Comparison of ENCODE assay signal across 23 mouse cellular contexts in the genomic region with DNA sequence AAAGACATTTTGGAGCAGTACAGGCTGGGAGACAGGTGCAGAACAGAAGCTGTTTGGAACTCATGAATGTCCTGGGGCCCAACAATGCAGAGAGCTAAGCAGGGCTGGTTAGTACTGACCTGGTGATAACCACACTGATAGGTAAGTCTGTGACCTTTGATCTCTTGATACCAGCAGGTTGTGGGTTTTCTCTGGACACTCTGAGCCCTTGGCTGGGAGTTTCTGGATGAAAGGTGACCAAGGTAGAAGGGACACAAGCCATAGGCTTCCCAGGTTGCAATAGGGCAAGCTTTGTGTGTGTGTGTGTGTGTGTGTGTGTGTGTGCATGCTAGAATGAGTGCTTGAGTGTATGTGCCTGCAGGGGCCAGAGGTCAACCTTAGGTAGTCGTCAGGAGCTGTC. TPM values are rescaled to one million over a fixed set of nuclear protein-coding genes. Genes with fewer than 3 reads are reported as not detected.
A peak's percentile ranks its signal among the peaks of the same experiment; 100 is the strongest.
DNase-seq lines count a peak whose midpoint lies in the region; ATAC-seq and TF ChIP-seq lines count a peak whose summit lies in the region.
"Had no signal": no experiment of that assay in that cellular context is flagged by ENCODE, and none has a peak within 500 bp of the region (broad histone marks: within the 10 kb centered on the region; RNA-seq: fewer than 3 reads in every experiment).

No protein-coding gene starts in this region.

- H3K36me3 ChIP-seq in liver, embryonic 14.5 days (replicated peaks; ENCODE audit: control insufficient read depth, insufficient read depth, low read depth), result no peaks in the 10 kb centered on the region
- peaks cover 33% of the 10 kb centered on the region for H3K36me3 ChIP-seq in liver, embryonic 12.5 days
- peaks cover 30% of the 10 kb centered on the region for H3K36me3 ChIP-seq in intestine, postnatal 0 days (ENCODE audit: control insufficient read depth, insufficient read depth)

- no peak for TF ChIP-seq CTCF in liver, embryonic 14.5 days (IDR thresholded peaks at IDR 0.05; ENCODE audit: low read depth)
- no peak for TF ChIP-seq CTCF in intestine, postnatal 0 days (IDR thresholded peaks at IDR 0.05; ENCODE audit: low read depth)

- ATAC-seq in liver, embryonic 14.5 days (ENCODE audit: insufficient read depth), result 0 out of 2 replicates have a peak, but pooled peaks have one; percentile 26
- no peak for ATAC-seq in liver, embryonic 12.5 days
- ATAC-seq in intestine, postnatal 0 days, result 0 out of 2 replicates have a peak, but pooled peaks have one; percentile 26
- ATAC-seq: CD4-positive, CD25-positive, alpha-beta regulatory T cell, adult 4 months; forebrain, embryonic 13.5 days; forebrain, embryonic 16.5 days had no signal

- no peaks in the 10 kb centered on the region for H3K9me3 ChIP-seq in liver, embryonic 14.5 days (ENCODE audit: control insufficient read depth, low read length)
- H3K9me3 ChIP-seq in liver, embryonic 12.5 days (replicated peaks), result no peaks in the 10 kb centered on the region
- H3K9me3 ChIP-seq in intestine, postnatal 0 days (ENCODE audit: control insufficient read depth), result no peaks in the 10 kb centered on the region
- H3K9me3 ChIP-seq: forebrain, embryonic 10.5 days; forebrain, embryonic 13.5 days; hindbrain, embryonic 12.5 days; hindbrain, embryonic 15.5 days had no signal

- TF ChIP-seq EP300 in liver, embryonic 14.5 days (IDR thresholded peaks at IDR 0.05; ENCODE audit: low read depth), result no peak

- H3K27ac ChIP-seq in liver, embryonic 14.5 days, result no peak overlapping the region
- H3K27ac ChIP-seq in liver, embryonic 12.5 days, result no peak overlapping the region
- H3K27ac ChIP-seq in intestine, postnatal 0 days (ENCODE audit: low read depth, low read length), result no peak overlapping the region; the same call in 1 of the 2 replicates
- H3K27ac ChIP-seq: forebrain, embryonic 10.5 days; forebrain, embryonic 13.5 days; gastrocnemius, adult 2 months; hindbrain, embryonic 12.5 days; hindbrain, embryonic 15.5 days had no signal

- WGBS in liver, embryonic 14.5 days (ENCODE audit: insufficient replicate concordance), result 44% methylated on average over 1 of the region's 1 CpGs
- 29% methylated on average over 1 of the region's 1 CpGs for WGBS in liver, embryonic 12.5 days (ENCODE audit: insufficient replicate concordance)
- 45% methylated on average over 1 of the region's 1 CpGs for WGBS in intestine, postnatal 0 days

- intact Hi-C loops in left cerebral cortex, postnatal 25 days (cut with DNase I), result no loop called here

- no peak overlapping the region for H3K9ac ChIP-seq in liver, embryonic 14.5 days (replicated peaks)
- no peak overlapping the region for H3K9ac ChIP-seq in liver, embryonic 12.5 days
- no peak overlapping the region for H3K9ac ChIP-seq in intestine, postnatal 0 days (ENCODE audit: low read depth, low read length)
- H3K9ac ChIP-seq: forebrain, embryonic 13.5 days; hindbrain, embryonic 12.5 days; hindbrain, embryonic 15.5 days had no signal

- no peaks in the 10 kb centered on the region for H3K27me3 ChIP-seq in liver, embryonic 14.5 days (ENCODE audit: control insufficient read depth, insufficient read depth, low read length)
- no peaks in the 10 kb centered on the region for H3K27me3 ChIP-seq in liver, embryonic 12.5 days (replicated peaks)
- H3K27me3 ChIP-seq in intestine, postnatal 0 days (replicated peaks; ENCODE audit: control insufficient read depth, insufficient read depth, low read length), result no peaks in the 10 kb centered on the region
- H3K27me3 ChIP-seq: forebrain, embryonic 13.5 days; hindbrain, embryonic 12.5 days; hindbrain, embryonic 15.5 days had no signal

- no peaks in the 10 kb centered on the region; a peak in 1 of 4 replicates for H3K4me1 ChIP-seq in liver, embryonic 14.5 days (replicated peaks; ENCODE audit: control insufficient read depth in 2 of 2, insufficient read depth in 2 of 2, low read length in 1 of 2)
- H3K4me1 ChIP-seq in liver, embryonic 12.5 days, result no peaks in the 10 kb centered on the region
- no peaks in the 10 kb centered on the region for H3K4me1 ChIP-seq in intestine, postnatal 0 days (replicated peaks; ENCODE audit: control insufficient read depth, insufficient read depth, low read length)
- H3K4me1 ChIP-seq: forebrain, embryonic 10.5 days; forebrain, embryonic 13.5 days; hindbrain, embryonic 12.5 days had no signal

- DNase-seq in liver, embryonic 14.5 days (ENCODE audit: low read depth in 3 of 3, low spot score in 3 of 3), result no peak
- DNase-seq in yolk sac, embryonic 10.5 days (ENCODE audit: low spot score), result peak; percentile 47
- no peak for DNase-seq in frontal cortex, adult 2 months (ENCODE audit: extremely low spot score in 1 of 2, low spot score in 1 of 2)
- no peak for DNase-seq in left cerebral cortex, postnatal 25 days (ENCODE audit: low spot score in 2 of 2)
- DNase-seq: adrenal gland, adult 8-10 months; adrenal gland, postnatal 25 days; cerebellum, adult 11-12 months; cerebellum, adult 8-10 months; cerebellum, postnatal 10 days; cerebellum, postnatal 36 days; embryo, embryonic 11 days; gastrocnemius, adult 2 months; gastrocnemius, postnatal 14 days; heart, adult 11 months had no signal

- no peak overlapping the region for H3K4me2 ChIP-seq in liver, embryonic 14.5 days (ENCODE audit: low read depth)
- no peak overlapping the region for H3K4me2 ChIP-seq in liver, embryonic 12.5 days
- H3K4me2 ChIP-seq in intestine, postnatal 0 days (replicated peaks; ENCODE audit: low read depth), result no peak overlapping the region
- H3K4me2 ChIP-seq: forebrain, embryonic 13.5 days; heart, embryonic 11.5 days; hindbrain, embryonic 12.5 days; hindbrain, embryonic 15.5 days had no signal

- no peak overlapping the region for H3K4me3 ChIP-seq in liver, embryonic 14.5 days (ENCODE audit: insufficient read depth in 1 of 2, low read depth in 2 of 2, low read length in 2 of 2)
- H3K4me3 ChIP-seq in liver, embryonic 12.5 days, result no peak overlapping the region
- no peak overlapping the region for H3K4me3 ChIP-seq in intestine, postnatal 0 days (ENCODE audit: low read depth, low read length)
- H3K4me3 ChIP-seq: forebrain, embryonic 10.5 days; forebrain, embryonic 13.5 days; gastrocnemius, adult 2 months; hindbrain, embryonic 12.5 days; hindbrain, embryonic 15.5 days had no signal

RNA-seq across cellular contexts. Expression of a gene that starts 15.7 kb away (rescaled TPM):
- polyA plus RNA-seq in liver, embryonic 14.5 days (2012; rRNA removed), result 3.7 and 3.9 TPM in 2 replicates
- 1.3 and 1.8 TPM in 2 replicates for polyA plus RNA-seq in liver, embryonic 14.5 days (2014; fragmentation: Nextera tagmentation; extraction: Ambion mirVana)
- 3.6 and 3.7 TPM in 2 replicates for polyA plus RNA-seq in liver, embryonic 12.5 days (2016; fragmentation: Nextera tagmentation; extraction: Ambion mirVana)
- 1.5 and 2.1 TPM in 2 replicates for polyA plus RNA-seq in intestine, postnatal 0 days (2015; fragmentation: Nextera tagmentation; extraction: Ambion mirVana)
- polyA plus RNA-seq in frontal cortex, adult 2 months (2012; rRNA removed), result 16.0 and 17.5 TPM in 2 replicates
- total RNA-seq in left cerebral cortex, postnatal 25 days (2021), result 10 to 100 TPM; 24.2 to 26.2 TPM

RNA-seq across cellular contexts. Expression of a gene that starts 21.6 kb away (rescaled TPM):
- 3.8 and 4.0 TPM in 2 replicates for polyA plus RNA-seq in liver, embryonic 14.5 days (2012; rRNA removed)
- 5.3 and 6.1 TPM in 2 replicates for polyA plus RNA-seq in liver, embryonic 14.5 days (2014; fragmentation: Nextera tagmentation; extraction: Ambion mirVana)
- polyA plus RNA-seq in liver, embryonic 12.5 days (2016; fragmentation: Nextera tagmentation; extraction: Ambion mirVana), result 8.4 TPM in 2 replicates
- polyA plus RNA-seq in intestine, postnatal 0 days (2015; fragmentation: Nextera tagmentation; extraction: Ambion mirVana), result 9.3 and 9.7 TPM in 2 replicates
- polyA plus RNA-seq in frontal cortex, adult 2 months (2012; rRNA removed), result 22.9 and 23.5 TPM in 2 replicates
- 10 to 100 TPM; 30.9 to 36.0 TPM for total RNA-seq in left cerebral cortex, postnatal 25 days (2021)
